Mouse (Mus musculus) megakaryocyte-erythroid progenitor cell, adult 5-6 weeks (primary cell): ENCODE results near the gene Stac. TPM values are rescaled to one million over a fixed set of nuclear protein-coding genes. Genes with fewer than 3 reads are reported as not detected.

Experiments used
- ATAC-seq: replicated peaks from 2 replicates; pipeline ENCODE4 v1.8.0; 2016; ENCODE audit warnings: mild to moderate bottlenecking, inconsistent platforms; ENCODE audit not compliant: severe bottlenecking, poor library complexity, low FRiP score, low TSS enrichment
- total RNA-seq, 2 experiments: library from RNA; stranded (forward) in 1 of 2; stranded (reverse) in 1 of 2; fragments of 200-1000, 215-1000 nt in 1 of 2; fragments of >200 nt in 1 of 2; fragmentation: Nextera tagmentation in 1 of 2; gene quantifications; 2 replicates each; pipeline ENCODE4 v1.2.3; 2014 to 2017

Stac gene
- total RNA-seq, 2 experiments from 2014 or later, result not detected

DNA sequence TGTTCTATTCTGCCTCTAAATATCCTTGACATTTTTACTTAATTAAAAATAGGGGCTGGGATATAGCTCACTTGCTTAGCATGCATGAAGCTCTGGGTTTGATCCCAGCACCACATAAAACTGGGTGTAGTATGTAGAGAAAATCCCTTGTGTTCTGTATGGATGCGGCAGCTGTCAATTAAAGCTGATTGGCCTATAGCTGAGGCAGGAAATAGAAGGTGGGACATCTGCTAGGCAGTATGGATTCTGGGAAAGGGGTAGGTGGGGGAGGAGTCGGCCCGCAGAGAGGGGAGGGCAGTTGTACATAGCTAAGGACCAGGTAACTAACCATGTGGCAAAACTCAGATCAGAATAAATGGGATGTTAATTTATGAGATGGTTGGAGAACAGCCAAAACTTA is 166.3 kb downstream of the Stac start:
- no peak for ATAC-seq

DNA sequence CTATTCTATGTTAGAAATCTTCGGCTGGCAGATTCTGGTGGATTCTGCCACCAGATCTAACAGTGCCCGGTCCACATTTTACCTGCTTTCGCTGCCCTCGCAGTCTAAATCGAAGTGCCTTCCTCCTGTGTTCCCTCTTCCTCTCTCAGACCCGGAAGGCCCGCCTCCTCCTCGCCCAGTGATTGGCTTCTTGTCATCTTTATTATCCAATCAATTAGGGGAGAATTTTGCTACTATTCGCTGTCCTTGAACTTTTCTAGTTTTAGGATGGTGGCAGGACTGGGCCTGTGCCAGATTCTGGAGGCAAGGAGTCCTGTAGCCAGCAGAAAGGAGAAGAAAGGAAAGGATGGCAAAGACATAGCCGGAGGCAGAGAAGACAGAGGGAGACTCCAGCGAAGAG is 167.0 kb downstream of the Stac start:
- no peak for ATAC-seq

DNA sequence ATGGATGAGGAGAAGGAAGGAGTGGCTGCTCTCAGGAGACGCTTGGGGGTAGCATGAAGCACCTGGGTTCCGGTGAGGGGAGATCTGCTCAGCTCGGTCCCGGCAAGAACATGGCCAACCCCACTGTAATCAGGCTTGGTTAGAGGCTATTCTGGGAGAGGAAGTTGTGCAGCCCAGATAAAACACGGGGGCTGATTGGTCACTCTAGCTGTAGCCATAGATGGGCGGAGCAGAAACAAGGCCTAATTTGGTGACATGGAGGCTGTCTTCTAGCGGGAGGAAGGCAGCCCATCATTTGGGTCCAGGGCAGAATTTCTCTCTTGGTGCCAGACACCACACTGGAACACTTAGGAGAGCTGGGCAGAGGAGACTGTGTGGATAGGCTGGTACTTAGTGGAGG is 167.9 kb downstream of the Stac start:
- ATAC-seq, result no peak

GRCm38 (mm10) chr9:111515536-111515935 is 174.6 kb downstream of the Stac start:
- no peak for ATAC-seq

DNA sequence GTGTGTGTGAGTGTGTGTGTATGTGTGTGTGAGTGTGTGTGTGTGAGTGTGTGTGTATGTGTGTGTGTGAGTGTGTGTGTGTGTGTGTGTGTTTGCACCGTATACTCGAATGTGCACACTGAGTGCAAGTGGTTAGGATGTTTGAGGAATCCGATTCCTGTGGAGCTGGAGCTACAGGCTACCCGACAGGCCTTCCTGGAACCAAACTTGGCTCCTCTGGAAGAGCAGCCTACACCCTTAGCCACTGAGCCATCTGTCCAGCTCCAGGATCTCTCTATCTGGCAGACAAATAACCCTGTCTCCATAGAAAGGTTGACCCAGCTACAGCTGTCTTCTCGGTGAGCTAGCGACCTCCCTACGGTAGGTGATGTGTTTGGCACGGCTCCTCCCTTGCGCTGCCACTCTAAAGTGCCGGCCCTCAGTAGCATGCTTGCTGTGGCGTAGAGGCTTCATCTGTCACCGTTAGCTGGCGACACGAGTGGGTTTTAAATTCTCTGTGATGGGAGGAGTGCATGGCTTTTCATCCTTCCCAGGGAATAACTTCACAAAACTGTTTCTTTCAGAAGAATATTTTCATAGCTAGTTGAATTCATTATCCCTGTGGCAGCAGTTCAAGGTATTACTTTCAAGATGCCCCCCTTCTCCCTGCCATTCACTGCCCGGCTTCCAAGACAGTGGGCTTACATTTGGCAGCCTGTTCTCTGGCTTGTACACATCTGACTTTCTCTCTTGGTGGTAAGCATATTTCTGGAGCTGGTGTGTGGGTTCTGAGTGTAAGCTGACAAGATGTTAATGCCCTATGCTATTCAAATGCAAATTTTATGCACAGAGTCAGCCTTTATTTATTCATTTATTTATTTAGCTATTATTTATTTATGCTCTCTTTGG is 175.3 kb downstream of the Stac start:
- no peak for ATAC-seq
